Mouse (Mus musculus) telencephalon, adult 2 months (tissue): ENCODE results near the gene Mettl16.

Experiments
- DNase-seq: peaks from one replicate; pipeline ENCODE4 v3.0.0-alpha.2; 2011; ENCODE audit warnings: low read depth, low spot score

Gene Mettl16

DNA sequence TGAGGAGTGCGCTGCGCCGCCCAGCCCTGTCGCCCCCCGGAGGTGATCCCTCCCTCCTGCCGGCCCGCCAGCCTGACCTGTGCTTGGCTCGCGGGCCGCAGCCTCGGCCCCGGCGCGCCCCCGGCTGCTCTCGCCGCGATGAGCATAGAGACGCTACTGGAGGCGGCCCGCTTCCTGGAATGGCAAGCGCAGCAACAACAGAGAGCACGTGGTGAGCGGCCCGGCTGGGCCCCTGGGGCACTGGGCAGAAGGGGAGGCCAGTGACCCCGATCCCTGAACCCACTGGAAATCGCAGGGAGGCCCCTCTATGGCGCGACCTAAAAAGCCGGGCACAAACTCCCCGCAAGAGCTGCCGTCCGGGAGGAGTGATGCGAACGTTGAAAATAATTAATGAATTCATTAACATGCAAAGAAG is 60.6 kb downstream of the Mettl16 start:
- no peak for DNase-seq

DNA sequence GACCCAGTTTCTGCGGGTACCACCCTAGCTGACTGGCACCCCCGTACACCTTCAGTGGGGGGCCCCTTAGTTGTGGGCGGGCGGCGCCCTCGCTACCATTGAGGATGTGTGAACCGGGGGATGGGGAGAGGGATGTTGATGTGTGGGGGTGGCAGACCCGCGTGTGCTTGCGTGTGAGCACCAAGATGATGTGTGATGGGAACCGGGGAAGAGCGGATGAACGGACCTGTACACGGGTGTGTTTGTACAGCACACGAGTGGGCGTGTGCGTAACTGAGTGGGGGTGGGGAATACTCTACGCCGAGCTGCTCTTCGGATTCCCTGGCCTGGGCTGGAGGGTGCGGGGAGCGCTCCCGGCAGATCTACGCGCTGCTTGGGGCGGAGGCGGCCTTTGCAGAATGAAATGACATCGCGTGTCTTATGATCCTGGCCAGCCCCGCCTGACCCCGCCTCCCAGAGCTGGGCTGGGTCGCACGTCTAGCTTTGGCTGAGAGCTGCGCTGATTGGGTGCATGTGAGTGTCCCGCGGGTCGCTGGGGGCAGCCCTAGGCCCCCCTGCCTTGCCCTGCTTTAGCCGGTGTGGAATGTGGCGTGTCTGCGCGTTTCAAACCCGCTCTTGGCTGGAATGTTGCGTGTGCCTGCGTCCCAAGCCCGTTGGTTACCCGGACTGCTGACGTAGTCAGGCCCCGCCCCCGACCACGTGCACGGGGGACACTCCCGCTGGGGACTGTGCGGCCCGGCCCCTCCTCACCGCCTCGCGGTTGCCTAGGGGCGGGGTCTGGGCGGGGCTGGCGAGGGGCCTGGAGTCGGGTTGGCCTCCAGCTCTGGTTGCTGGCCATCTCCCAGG is 61.2 kb downstream of the Mettl16 start:
- DNase-seq = peak; percentile 93

DNA sequence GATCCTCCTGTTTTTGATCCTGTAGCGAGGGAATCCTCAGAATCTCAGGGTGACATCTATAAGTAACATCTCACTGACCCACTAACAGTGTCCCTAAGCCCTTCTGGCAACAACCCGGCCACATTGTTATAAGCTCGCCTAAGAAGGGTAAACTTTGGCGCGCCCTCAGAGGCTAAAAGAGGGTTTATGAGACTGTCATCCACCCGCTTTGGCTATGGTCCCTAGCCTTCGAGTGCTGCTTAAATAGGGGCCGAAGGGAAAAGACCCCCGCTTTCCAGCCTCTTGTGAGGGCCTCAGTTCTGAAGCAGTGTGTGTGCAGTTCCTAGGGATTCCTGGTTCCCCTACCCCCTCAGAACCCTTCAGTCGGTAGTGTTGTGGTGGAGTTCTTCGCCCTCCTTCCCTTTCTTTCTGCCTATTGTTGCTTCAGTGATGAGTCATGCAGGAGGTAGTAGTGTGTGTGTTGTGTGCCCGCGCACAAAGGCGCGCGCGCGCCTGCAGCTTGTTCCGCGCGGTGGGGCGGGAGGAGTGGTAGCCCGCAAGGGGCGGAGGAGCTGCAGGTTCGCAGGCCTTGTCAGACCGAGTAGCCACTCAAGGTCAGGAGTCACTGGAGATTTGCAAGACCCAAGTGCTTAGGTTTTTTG is 62.0 kb downstream of the Mettl16 start:
- DNase-seq = peak; percentile 65

DNA sequence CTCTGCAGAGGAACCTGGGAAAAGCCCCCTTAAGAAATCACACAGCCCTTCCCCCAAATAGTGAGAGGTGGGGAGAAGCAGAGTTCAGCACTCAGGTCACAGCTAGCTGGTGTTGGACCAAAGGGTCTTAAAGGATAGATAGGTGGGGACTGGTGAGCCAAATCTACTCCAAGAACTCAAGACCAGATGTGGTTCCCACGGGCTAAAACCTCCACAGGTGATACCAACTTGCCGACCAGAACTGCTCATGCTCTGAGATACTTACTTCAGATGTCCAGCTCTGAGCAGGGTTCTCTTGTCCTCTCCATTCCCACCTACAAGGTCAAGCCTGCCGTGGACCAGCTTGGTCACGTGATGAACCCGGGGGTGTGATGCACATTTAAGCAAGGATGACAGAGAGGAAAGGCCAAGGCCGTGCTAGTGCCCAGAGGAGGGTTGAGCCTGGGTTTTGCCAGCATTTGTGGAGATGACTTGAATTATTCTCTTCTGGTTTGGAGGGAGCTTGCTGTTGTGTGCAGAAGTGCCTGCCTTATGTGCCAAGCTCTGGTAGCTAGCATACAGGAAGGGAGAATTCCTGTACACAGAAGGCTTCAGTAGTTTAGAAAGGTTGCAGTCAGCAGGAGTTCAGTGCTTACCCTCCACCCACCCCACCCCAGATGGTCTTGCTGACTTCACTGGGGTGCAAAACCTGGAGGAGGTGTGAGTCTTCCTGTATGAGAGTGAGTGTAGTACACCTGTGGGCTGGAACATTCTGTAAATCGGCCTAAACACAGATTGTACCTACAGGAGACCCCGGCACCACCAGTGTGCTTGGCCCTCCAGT is 63.1 kb downstream of the Mettl16 start:
- no peak for DNase-seq

DNA sequence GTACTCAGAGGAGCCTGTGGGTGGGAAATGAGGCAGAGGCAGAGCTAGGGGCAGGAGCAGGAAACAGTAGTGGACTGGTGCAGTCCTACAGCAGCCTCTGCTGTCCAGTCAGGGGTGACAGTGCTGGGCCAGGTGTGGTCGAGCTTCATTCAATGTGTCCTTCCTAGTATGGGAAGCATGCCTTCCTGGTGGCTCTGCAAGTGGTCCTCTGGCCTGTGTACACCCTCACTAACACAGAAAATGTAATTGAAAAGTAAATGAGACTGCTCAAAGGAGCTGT is 63.7 kb downstream of the Mettl16 start:
- no peak for DNase-seq

DNA sequence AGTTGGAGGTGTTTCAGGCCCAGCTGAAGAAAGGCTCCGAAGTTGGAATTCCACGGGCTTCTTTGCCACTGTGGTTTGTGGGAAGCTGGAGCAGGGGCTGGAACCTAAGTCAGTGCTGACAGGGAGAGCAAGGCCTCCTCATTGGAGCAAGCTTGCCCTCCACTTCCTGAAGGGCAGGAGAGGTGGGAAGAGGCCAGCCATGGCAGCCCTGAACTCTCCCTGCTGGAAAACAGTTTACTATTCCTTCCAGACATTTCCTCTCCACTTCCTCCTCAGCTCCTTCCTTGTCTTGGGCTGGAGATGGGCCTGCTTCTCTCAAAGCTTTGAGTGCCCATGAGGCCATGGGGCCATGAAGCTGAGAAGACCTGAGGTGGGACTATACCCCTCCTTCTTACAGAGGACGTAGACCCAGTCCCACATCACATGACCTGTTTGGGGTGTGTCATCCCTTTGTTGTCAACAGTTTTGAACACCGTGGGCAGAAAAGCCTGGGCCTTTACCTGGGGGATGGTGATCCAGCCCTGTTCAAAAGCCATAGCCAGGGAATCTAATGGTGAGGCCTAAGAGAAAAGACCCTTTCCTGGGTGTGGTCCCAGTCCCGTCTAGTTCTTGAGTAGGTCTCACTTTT is 64.1 kb downstream of the Mettl16 start:
- no peak for DNase-seq

DNA sequence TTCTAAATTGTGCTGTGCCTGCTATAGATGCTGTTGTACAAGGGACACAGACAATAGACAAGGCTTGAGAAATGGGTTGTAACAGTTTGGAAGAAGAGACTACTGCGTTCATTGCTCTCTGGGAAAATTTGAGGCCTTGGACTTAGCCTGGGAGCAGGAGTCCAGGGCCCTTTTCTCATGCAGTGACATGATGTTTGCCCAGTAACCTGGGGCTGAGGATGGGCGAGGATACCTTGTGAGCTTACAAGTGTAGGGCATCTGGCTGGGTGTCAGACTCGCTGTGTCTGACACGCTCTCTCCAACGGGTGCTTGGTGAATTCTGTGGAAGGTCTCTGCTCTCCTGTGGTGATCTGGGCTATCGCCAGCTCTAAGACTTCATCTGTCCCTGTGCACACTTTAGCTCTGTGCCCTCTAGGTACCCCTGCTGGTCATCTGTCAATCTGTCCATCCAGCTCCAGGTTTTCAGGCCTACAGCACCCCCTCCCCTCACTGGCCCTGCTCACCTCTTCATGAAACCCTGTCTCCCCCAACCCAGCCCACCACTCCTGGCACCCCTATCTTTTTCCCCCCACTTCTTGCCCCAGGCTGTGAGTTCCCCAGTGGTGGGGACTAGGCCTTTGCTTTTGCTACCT is 65.1 kb downstream of the Mettl16 start:
- no peak for DNase-seq

DNA sequence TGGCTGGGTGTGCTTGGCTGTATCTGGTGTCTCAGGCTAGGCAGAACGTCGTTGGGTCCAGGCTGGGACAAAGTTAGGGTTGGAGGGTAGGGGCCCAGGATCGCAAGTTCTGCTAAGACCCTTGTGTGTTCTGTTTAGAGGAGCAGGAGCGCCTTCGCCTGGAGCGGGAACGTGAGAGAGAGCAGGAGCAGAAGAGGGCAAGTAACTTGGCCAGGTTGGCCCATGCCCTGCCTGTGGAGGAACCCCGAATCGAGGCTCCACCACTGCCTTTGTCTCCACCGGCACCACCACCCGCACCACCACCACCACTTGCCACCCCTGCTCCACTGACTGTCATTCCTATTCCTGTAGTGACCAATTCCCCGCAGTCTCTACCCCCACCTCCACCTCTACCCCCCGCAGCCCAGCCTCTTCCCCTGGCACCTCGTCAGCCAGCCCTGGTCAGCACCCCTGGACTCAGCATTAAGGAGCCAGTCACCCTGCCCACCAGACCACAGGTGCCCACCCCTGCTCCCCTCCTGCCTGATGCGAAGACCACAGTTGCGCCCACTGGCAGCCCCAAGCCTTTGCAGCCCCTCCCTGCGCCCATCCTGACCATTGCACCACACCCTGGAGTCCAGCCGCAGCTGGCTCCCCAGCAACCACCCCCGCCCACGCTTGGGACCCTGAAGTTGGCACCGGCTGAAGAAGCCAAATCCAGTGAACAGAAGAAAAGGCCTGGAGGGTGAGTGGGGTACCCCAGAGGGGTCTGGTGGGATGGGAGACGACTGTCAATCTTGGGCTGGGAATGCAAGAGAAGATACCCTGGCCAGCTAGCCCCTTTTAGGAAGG is 65.8 kb downstream of the Mettl16 start:
- no peak for DNase-seq

DNA sequence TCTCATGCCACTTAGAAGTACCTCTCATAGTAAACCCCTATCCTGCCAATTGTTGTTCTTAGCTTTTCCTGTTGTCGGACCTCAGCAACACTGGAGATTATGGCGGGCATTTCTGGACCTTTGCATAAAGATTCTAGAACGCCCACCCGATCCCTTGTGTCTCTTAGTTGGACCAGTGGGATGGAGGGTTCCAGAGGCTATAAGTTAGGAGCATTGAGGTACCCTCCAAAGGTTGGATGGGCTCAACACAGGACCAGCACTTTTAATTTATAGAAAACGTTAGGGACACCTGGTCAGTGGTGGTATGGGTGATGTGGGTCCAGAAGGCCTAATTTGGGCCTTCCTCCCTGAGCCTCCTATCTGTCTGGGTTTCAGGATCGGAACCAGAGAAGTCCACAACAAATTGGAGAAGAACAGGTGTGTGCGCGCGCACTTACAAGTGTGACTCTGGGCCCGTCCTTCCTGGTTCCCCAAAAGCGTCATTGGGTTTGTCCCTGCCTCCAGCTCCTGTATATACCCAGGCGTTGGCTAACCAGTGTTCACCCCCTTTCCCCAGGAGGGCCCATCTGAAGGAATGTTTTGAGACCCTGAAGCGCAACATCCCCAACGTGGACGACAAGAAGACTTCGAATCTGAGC is 66.5 kb downstream of the Mettl16 start:
- DNase-seq = no peak

DNA sequence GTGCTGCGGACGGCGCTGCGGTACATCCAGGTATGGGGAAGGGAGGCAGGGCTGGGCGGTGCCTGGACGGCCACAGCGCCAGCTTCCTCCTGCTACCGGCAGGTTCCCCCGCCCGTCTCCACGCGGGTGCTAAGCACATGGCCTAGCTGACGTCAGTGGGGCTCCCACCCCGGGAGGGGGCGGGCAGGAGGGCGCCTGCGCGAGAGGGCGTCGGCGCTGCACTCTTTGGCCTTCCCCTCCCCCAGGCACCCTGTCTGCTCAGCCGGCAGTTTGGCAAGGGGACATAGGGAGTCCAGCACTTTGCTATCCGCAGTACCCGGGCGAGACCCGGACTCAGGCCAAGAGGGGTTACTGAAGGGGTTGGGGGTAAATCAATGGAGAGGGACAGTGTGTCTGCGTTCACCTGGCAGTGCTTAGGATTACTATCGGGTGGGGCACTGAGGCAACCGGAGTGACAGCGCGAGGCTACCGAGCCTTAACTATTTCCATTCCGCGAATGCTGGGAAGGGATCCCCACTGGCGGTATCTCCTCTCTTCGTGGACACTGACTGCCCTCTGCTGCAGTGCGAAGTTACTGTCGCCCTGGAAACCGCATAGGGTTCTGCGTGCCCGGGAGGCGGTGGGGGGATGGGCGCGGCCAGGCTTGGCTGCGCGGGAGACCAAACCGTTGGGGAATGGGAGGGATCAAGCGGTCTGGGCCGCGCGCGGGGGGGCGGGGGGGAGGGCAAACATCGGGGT is 67.2 kb downstream of the Mettl16 start:
- DNase-seq = peak; percentile 85

DNA sequence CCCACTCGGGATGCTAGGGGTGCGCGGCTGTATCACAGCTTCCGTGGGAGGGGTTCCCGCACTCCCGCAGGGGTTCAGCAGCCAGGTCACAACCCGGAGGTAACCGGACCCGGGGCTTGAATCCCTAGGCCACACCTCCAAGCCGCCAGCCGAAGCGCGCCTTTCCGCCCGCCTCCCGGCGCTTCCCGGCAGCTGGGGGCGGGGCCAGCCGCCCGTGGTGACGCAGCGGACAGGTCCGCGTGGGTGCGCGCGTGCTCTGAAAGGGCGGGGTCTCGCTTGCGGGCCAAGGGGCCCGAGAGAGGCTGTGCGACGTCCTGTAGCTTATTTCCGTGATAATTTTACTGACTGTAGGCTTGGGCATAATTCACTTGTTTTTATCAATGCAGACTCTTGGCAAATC is 67.8 kb downstream of the Mettl16 start:
- peak; percentile 80 for DNase-seq

DNA sequence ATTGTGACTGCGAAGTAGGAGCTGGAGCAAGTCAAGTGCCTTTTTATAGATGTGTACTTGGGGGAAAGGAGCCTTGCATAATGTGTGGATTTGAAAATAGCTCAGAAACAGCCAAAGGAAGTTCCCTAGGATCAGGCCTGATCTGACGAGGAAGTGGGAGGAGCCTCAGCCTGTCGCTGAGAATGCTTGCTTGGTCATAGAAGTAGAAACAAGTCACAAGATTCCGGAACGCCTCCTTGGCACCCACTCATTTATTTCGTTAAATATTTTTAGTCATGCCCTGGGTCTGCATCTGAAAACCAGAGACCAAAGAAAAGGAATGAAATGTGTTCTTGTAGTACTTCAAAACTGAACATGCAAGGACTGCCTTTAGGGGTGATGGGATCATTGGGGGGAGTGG is 68.3 kb downstream of the Mettl16 start:
- peak; percentile 92 for DNase-seq

DNA sequence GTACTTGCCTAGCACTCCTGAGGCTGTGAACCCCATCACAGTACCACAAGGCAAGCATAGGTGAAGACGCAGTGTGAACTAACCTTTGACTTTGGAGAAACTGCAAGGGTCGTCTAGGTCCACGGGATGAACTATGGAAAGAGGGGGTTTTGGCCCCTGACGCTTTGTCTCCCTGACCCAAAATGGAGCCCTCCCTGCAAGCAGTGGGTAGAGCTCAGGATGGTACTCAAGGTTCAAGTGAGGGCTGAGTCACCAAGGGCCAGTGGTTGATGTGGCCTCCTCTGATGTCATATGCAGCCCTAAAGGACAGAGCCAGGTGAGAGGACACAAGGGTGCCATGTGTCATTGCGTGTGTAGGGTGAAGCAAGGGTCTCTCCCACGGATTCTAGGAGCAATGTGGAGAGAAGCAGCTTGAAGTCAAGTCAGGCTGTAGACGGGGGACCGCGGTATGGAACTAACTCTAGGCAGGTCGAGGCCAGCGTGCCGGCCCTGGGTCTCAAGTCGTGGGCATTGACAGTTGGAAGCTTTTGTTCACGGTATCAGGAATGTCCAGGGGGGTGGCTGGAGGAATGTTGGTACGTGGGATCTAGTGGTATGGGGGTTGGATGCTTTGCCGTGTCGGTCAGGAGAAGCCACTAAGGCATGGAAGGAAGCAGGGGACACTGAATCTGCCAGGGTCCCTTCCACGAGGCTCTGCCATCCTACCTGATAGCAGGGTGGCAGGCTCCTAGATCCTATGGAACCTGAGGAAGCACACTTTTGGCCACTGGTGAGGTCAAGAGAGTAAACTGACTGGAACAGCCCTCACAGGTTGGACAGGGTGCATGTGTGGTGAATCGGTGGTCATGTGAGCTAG is 69.5 kb downstream of the Mettl16 start:
- no peak for DNase-seq

DNA sequence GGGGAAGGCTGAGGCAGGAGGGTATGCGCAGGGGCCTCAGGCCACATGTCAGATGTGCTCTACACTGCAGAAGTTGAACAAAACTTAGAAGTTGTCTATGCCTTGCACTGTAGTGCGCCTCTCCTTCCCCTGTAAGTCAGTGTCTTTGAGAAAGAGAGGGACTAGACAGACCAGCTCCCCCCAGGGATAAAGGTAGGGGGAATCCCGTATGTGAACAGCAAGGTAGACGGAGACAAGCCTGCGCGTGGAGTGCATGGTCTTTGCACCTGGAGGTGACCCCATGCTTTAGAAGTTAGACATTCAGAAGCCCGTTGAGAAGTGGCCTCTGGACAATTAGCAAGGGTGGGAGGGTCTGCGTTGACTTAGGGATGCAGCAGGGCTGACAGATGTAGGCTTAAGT is 70.1 kb downstream of the Mettl16 start:
- DNase-seq = no peak

DNA sequence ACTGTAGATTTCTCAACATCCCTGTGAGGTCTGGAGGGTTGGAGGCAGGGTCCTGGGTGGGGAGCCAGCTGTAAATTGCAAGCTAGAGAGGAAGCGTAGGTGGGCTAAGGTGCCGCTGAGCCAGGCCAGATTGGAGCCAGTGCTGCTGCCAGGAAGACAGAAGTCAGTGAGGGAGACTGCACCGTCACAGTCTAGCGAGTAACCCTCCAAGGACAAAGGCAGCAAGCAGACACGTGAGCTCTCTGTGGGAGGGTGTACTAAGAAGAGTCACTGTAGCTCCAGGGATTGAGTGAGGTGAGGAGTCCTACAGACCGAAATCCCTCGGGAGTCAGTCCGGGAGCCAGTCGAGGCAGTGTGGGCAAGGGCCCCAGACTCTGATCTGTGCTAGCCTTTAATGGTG is 70.7 kb downstream of the Mettl16 start:
- DNase-seq = no peak

DNA sequence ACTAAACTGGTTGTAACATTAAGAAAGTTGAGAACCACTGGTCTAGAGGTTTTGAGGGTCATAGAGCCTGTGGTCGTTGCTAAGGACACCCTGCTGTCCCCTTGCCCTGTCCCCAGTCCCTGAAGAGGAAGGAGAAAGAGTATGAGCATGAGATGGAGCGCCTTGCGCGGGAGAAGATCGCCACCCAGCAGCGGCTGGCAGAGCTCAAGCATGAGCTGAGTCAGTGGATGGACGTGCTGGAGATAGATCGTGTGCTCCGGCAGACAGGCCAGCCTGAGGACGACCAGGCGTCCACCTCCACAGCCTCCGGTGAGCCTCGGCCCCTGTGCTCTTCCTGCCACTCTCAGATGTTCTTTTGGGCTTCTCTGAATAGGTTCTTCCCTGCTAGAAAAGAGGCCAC is 71.4 kb downstream of the Mettl16 start:
- DNase-seq = no peak

DNA sequence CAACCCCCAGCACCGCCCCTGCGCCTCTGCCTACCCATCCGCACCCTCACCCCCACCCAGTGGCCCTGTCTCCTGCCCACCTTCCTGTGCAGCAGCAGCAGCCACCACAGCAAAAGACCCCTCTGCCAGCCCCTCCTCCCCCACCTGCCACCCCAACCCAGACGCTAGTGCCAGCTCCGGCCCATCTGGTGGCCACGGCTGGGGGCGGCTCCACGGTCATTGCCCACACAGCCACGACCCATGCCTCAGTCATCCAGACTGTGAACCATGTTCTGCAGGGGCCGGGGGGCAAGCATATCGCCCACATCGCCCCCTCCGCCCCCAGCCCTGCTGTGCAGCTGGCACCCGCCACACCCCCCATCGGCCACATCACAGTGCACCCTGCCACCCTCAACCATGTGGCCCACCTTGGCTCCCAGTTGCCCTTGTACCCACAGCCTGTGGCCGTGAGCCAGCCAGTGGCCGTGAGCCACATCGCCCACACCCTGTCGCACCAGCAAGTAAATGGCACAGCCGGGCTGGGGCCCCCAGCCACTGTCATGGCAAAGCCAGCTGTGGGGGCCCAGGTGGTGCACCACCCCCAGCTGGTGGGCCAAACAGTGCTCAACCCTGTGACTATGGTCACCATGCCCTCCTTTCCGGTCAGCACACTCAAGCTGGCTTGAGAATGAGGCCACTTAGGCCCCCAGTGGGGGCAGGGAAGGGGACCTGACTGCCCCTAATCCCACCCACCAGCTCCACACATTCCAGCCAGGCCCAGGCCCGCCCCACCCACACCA is 72.2 kb downstream of the Mettl16 start:
- DNase-seq = no peak

DNA sequence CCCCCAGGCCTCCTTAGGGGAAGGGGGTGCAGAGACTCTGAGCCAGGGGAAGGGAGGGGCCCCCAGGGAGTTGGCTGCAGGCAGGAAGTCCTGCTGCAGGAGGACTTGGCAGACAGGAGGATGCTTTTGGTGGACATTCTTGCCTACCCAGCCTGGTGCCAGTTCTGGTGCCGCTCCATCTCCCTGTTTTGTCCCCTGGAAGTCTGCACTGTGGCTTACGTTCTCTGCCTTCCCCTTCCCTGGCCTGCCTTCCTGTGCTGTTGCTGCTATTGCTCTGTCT is 72.7 kb downstream of the Mettl16 start:
- no peak for DNase-seq
